Mouse (Mus musculus) retina, postnatal 7 days (tissue): ENCODE results near the gene Ncaph2.

Source experiments
- DNase-seq: peaks from one replicate; pipeline ENCODE4 v3.0.0-alpha.2; 2012; ENCODE audit warnings: low read depth, low spot score

Gene Ncaph2

GRCm38 (mm10) chr15:89379429-89379828 is 23.9 kb downstream of the Ncaph2 start:
- DNase-seq = no peak

GRCm38 (mm10) chr15:89384617-89385016 is 29.1 kb downstream of the Ncaph2 start, which contains the start of gene Klhdc7b:
Klhdc7b (plus strand) TSS chr15:89384917.
- DNase-seq = no peak

- no peak for DNase-seq
Observed at GRCm38 (mm10) chr15:89387127-89387526, 31.6 kb downstream of the Ncaph2 start.

GRCm38 (mm10) chr15:89390081-89390480 is 34.6 kb downstream of the Ncaph2 start:
- no peak for DNase-seq

DNA sequence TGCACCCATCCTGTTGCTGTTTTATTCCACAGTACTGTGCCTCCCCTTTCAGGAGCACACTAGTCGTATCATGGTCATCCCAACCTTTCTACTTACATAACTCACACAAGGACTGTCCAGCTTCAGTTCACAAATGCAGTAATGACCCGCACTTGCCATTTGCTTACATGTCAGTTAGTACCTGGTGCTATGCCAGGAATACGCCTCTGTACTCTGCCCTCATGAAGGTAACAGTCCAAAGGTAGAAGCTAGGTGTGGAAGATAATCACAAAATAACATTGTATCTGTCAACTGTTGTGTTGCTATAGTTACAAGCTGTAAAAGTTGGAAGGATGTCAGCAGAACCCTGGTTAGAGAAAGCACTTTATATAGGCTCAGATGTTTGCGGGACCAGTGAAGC is 41.4 kb downstream of the Ncaph2 start:
- DNase-seq = no peak

DNA sequence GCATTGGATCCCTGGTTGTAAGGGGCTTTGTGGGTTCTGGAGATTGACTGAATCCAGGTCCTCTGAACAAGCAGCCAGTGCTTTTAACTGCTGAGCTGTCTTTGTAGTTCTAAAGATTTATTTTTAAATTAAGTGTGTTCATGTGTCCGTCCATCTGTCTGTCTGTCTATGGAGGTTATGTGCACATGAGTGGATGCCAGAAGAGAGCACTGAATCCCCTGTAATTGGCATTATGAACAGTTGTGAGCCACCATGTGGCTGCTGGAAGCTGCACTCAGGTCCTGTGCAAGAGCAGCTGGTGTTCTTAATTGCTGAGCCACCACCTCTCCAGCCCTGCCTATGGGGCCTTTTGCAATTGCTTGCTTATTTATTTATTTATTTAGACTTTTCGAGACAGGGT is 42.6 kb downstream of the Ncaph2 start:
- DNase-seq = no peak

- DNase-seq = no peak
Observed at GRCm38 (mm10) chr15:89399716-89400115, 44.2 kb downstream of the Ncaph2 start.

DNA sequence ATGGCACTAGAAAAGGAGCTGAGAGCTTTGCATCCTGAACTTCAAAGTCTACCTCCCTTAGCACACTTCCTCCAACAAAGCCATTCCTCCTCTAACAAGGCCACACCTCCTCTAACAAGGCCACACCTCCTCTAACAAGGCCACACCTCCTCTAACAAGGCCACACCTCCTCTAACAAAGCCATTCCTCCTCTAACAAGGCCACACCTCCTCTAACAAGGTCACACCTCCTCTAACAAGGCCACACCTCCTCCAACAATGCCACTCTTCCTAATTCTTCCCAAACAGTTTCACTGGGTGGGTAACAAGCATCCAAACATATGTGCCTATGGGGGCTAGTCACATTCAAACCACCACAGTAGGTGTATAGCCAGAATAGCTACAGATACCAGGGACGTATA is 47.0 kb downstream of the Ncaph2 start:
- DNase-seq = no peak

- no peak for DNase-seq
Observed at GRCm38 (mm10) chr15:89404831-89405623, 49.5 kb downstream of the Ncaph2 start.

DNA sequence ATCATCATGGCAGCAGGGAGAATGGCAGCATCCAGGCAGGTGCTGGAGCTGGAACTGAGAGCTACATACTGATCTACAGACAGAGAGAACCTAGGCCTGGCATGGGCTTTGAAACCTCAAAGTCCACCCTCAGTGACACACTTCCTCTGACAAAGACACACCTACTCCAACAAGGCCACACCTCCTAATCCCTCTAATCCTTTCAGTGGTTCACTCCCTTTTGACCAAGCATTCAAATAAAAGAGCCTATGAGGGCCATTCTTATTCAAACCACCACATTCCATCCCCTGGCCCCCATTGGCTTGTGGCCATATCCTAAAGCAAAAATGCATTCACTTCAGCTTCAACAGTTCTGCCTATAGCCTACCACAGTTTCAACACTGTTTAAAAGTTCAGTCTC is 51.2 kb downstream of the Ncaph2 start:
- DNase-seq = no peak

GRCm38 (mm10) chr15:89410118-89410517 is 54.6 kb downstream of the Ncaph2 start, which contains the start of gene Syce3:
Syce3 (minus strand) TSS chr15:89410503.
- no peak for DNase-seq

GRCm38 (mm10) chr15:89415282-89415681 is 59.8 kb downstream of the Ncaph2 start:
- DNase-seq = no peak

GRCm38 (mm10) chr15:89421938-89422337 is 66.4 kb downstream of the Ncaph2 start:
- DNase-seq = no peak
